Mouse (Mus musculus) forebrain, embryonic 10.5 days (tissue): Measurements from ENCODE around the gene Shld1. TPM values are rescaled to one million over a fixed set of nuclear protein-coding genes. Genes with fewer than 3 reads are reported as not detected.

ENCODE experiments used
- DNase-seq: peaks from one replicate; pipeline ENCODE4 v3.0.0-alpha.2; 2017; ENCODE audit warnings: low spot score; ENCODE audit errors: extremely low spot score
- H3K27ac ChIP-seq: fragments of 300-500 bp; sonication (generic); 2 replicates; pipeline ENCODE4 v1.5.1; 2016; ENCODE audit warnings: mild to moderate bottlenecking
- H3K27me3 ChIP-seq: fragments of 300-500 bp; sonication (generic); 2 replicates; pipeline ENCODE4 v1.6.1; 2016; ENCODE audit warnings: mild to moderate bottlenecking; ENCODE audit not compliant: poor library complexity, severe bottlenecking
- H3K36me3 ChIP-seq: fragments of 300-500 bp; sonication (generic); replicated peaks from 2 replicates; pipeline ENCODE4 v1.6.1; 2016; ENCODE audit warnings: mild to moderate bottlenecking, moderate library complexity
- H3K4me1 ChIP-seq: fragments of 300-500 bp; sonication (generic); 2 replicates; pipeline ENCODE4 v1.6.1; 2016
- H3K4me3 ChIP-seq: fragments of 300-500 bp; sonication (generic); 2 replicates; pipeline ENCODE4 v1.5.1; 2016; ENCODE audit warnings: mild to moderate bottlenecking, moderate library complexity
- H3K9me3 ChIP-seq: fragments of 300-500 bp; sonication (generic); 2 replicates; pipeline ENCODE4 v1.6.1; 2016; ENCODE audit warnings: mild to moderate bottlenecking, moderate library complexity
- WGBS: fragments of 180-500 bp; shearing (Covaris S2); methylation state at CpG from one replicate; pipeline ENCODE4 v1.1.7; 2016; 5-methylcytosine and 5-hydroxymethylcytosine counted together
- polyA plus RNA-seq: library from polyadenylated mRNA; unstranded; fragments of >200 nt; fragmentation: Nextera tagmentation; extraction: Ambion mirVana; gene quantifications from 2 replicates; pipeline ENCODE4 v1.2.1, GENCODE M21; 2016

Shld1 gene
- polyA plus RNA-seq, 1 experiment from 2014 or later, result 16.0 TPM

GRCm38 (mm10) chr2:132716154-132716553 lies 29.4 kb downstream of the Shld1 start:
- WGBS, result 40% methylated on average over 5 of the region's 5 CpGs
- peak; percentile 37 for DNase-seq
- Histone ChIP-seq H3K27ac (peak overlapping the region; percentile 72), H3K9me3 (no peaks in the 10 kb centered on the region), H3K36me3 (no peaks in the 10 kb centered on the region), H3K27me3 (no peaks in the 10 kb centered on the region), H3K4me3 (no peak overlapping the region), H3K4me1 (peaks cover 19% of the 10 kb centered on the region)

GRCm38 (mm10) chr2:132716901-132717536 lies 30.3 kb downstream of the Shld1 start:
- Histone ChIP-seq H3K9me3 (no peaks in the 10 kb centered on the region), H3K27ac (no peak overlapping the region), H3K4me1 (peaks cover 24% of the 10 kb centered on the region), H3K27me3 (no peaks in the 10 kb centered on the region), H3K36me3 (no peaks in the 10 kb centered on the region), H3K4me3 (no peak overlapping the region)
- WGBS, result 92% methylated on average over 9 of the region's 9 CpGs
- DNase-seq, result no peak

GRCm38 (mm10) chr2:132717537-132717912 lies 30.8 kb downstream of the Shld1 start:
- 92% methylated on average over 5 of the region's 5 CpGs for WGBS
- Histone ChIP-seq H3K27ac (no peak overlapping the region), H3K4me1 (peaks cover 24% of the 10 kb centered on the region), H3K4me3 (no peak overlapping the region), H3K27me3 (no peaks in the 10 kb centered on the region), H3K9me3 (no peaks in the 10 kb centered on the region), H3K36me3 (no peaks in the 10 kb centered on the region)
- DNase-seq, result no peak

GRCm38 (mm10) chr2:132720921-132721566 lies 34.3 kb downstream of the Shld1 start:
- H3K4me3 ChIP-seq, result no peak overlapping the region

GRCm38 (mm10) chr2:132721844-132722243 lies 35.1 kb downstream of the Shld1 start:
- Histone ChIP-seq H3K4me3 (no peak overlapping the region), H3K27me3 (no peaks in the 10 kb centered on the region), H3K27ac (no peak overlapping the region), H3K9me3 (no peaks in the 10 kb centered on the region), H3K36me3 (no peaks in the 10 kb centered on the region), H3K4me1 (peaks cover 30% of the 10 kb centered on the region)
- WGBS, result 95% methylated on average over 2 of the region's 2 CpGs
- DNase-seq, result no peak

More at GRCm38 (mm10) chr2:132720921-132721566, 34.3 kb downstream of the Shld1 start:
- Histone ChIP-seq H3K36me3 (no peaks in the 10 kb centered on the region), H3K27me3 (no peaks in the 10 kb centered on the region), H3K4me1 (peaks cover 26% of the 10 kb centered on the region), H3K27ac (peak overlapping the region; percentile 15; the same call in 1 of the 2 replicates), H3K9me3 (no peaks in the 10 kb centered on the region)
- WGBS, result 83% methylated on average over 9 of the region's 9 CpGs
- no peak for DNase-seq

GRCm38 (mm10) chr2:132723958-132724431 lies 37.3 kb downstream of the Shld1 start:
- Histone ChIP-seq H3K4me3 (no peak overlapping the region), H3K9me3 (no peaks in the 10 kb centered on the region), H3K36me3 (no peaks in the 10 kb centered on the region), H3K27me3 (no peaks in the 10 kb centered on the region), H3K4me1 (peaks cover 30% of the 10 kb centered on the region), H3K27ac (no peak overlapping the region)
- 61% methylated on average over 5 of the region's 5 CpGs for WGBS
- no peak for DNase-seq

GRCm38 (mm10) chr2:132724561-132724960 lies 37.8 kb downstream of the Shld1 start:
- Histone ChIP-seq H3K4me1 (peaks cover 30% of the 10 kb centered on the region), H3K9me3 (no peaks in the 10 kb centered on the region), H3K27me3 (no peaks in the 10 kb centered on the region), H3K4me3 (no peak overlapping the region), H3K36me3 (no peaks in the 10 kb centered on the region), H3K27ac (no peak overlapping the region)
- DNase-seq, result no peak
- WGBS, result 93% methylated on average over 7 of the region's 7 CpGs

GRCm38 (mm10) chr2:132725376-132725905 lies 38.7 kb downstream of the Shld1 start:
- WGBS, result 89% methylated on average over 9 of the region's 9 CpGs
- H3K36me3 ChIP-seq, result no peaks in the 10 kb centered on the region
- H3K9me3 ChIP-seq, result no peaks in the 10 kb centered on the region
- no peak for DNase-seq
- H3K4me1 ChIP-seq, result peaks cover 30% of the 10 kb centered on the region
- H3K27me3 ChIP-seq, result no peaks in the 10 kb centered on the region
- H3K4me3 ChIP-seq, result no peak overlapping the region
- H3K27ac ChIP-seq, result no peak overlapping the region

GRCm38 (mm10) chr2:132726156-132726555 lies 39.4 kb downstream of the Shld1 start:
- 74% methylated on average over 2 of the region's 2 CpGs for WGBS
- DNase-seq, result no peak
- Histone ChIP-seq H3K9me3 (no peaks in the 10 kb centered on the region), H3K27ac (peak overlapping the region; percentile 25; the same call in 1 of the 2 replicates), H3K27me3 (no peaks in the 10 kb centered on the region), H3K4me1 (peaks cover 24% of the 10 kb centered on the region), H3K36me3 (no peaks in the 10 kb centered on the region), H3K4me3 (no peak overlapping the region)

GRCm38 (mm10) chr2:132732940-132733339 lies 46.2 kb downstream of the Shld1 start:
- no peak for DNase-seq
- H3K9me3 ChIP-seq, result no peaks in the 10 kb centered on the region
- H3K4me3 ChIP-seq, result no peak overlapping the region
- H3K36me3 ChIP-seq, result no peaks in the 10 kb centered on the region
- 93% methylated on average over 5 of the region's 5 CpGs for WGBS
- peaks cover 7% of the 10 kb centered on the region for H3K4me1 ChIP-seq
- H3K27me3 ChIP-seq, result no peaks in the 10 kb centered on the region
- no peak overlapping the region for H3K27ac ChIP-seq

- WGBS, result 91% methylated on average over 10 of the region's 10 CpGs
- no peak overlapping the region for H3K27ac ChIP-seq
Measured at GRCm38 (mm10) chr2:132733603-132734573, 47.2 kb downstream of the Shld1 start.

GRCm38 (mm10) chr2:132738816-132739432 lies 52.2 kb downstream of the Shld1 start:
- Histone ChIP-seq H3K4me1 (peaks cover 25% of the 10 kb centered on the region), H3K4me3 (no peak overlapping the region), H3K27me3 (no peaks in the 10 kb centered on the region), H3K27ac (no peak overlapping the region; the same call in 1 of the 2 replicates), H3K9me3 (no peaks in the 10 kb centered on the region), H3K36me3 (no peaks in the 10 kb centered on the region)
- DNase-seq, result no peak
- 62% methylated on average over 2 of the region's 2 CpGs for WGBS

More at GRCm38 (mm10) chr2:132733603-132734573, 47.2 kb downstream of the Shld1 start:
- H3K9me3 ChIP-seq, result no peaks in the 10 kb centered on the region
- no peak for DNase-seq
- no peaks in the 10 kb centered on the region for H3K36me3 ChIP-seq
- no peaks in the 10 kb centered on the region for H3K27me3 ChIP-seq
- H3K4me1 ChIP-seq, result peaks cover 12% of the 10 kb centered on the region
- no peak overlapping the region for H3K4me3 ChIP-seq
